Mouse (Mus musculus) cerebellum, adult 11 months (tissue): ENCODE data around the gene 1700025F22Rik.
A peak's percentile ranks its signal among the peaks of the same experiment; 100 is the strongest.
"Not testable (repeated sequence)": the region's sequence is repeated elsewhere in the genome, so short reads cannot be mapped to it uniquely, and the experiment has no call there.

Experiments
- DNase-seq: peaks from one replicate; pipeline ENCODE4 v3.0.0; 2022

1700025F22Rik gene

DNA sequence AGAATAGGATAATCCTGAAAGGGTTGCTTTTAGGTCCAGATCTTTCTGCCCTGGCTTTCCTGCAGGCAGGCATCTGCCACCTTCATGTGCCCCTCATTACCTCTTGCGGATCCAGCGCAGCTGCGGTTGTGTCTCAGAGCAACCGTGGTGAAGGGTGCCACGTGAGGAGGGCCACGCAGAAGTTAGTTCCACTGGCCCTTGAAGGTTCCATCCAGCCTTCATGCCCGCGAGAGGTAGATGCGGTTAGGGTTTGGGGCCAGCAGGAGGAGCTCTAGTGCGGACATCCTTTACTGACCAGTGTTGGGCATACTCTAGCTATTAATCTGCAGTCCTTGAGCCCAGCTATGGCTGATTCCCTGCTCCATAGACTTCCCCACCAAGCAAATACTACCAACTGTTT is at the start of gene 1700025F22Rik:
TSS of gene 1700025F22Rik (minus strand) at position 149 of the 400 bp plus-strand sequence.
- DNase-seq: no peak

DNA sequence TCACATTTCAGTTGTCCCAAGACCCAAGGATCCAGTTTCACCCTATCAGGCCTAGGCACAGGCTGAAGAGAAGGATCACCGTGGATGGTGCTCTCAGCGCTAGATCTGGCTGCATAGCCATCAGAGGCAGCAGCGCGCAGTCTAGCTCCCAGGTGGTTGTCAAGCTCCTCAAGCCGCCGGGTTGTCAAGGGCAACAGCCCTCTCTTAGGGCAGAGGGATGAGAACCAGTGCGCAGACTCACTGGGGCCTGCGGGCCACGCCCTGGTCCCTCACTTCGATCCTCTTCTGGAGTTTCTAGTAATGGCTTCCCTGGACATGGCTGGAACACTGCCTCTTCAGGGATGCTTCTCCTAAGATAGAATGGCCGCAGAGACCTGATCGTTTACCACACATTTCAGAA is 31.4 kb upstream of the 1700025F22Rik start, which contains the start of gene Ms4a13:
TSS of gene Ms4a13 (minus strand) at position 192 of the 400 bp plus-strand sequence.
- DNase-seq: no peak

DNA sequence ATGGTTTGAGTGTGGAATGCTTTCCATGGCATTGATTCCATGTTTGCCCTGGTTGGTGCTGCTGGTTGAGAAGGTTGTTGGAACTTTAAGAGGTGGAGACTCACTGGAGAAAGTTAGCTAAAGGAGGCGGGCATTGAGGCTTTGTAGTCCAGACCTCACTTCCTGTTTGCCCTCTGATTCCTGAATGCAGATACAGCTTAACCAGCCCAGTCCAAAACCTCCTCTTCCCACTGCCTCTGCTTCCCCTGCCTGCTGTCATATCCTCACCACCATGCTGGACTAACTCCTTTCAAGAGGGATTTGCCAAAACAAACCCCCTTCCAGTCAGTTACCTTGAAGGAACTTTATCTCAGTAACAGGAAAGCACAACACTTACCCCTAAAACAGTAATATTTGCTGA is 27.4 kb upstream of the 1700025F22Rik start:
- DNase-seq: no peak

DNA sequence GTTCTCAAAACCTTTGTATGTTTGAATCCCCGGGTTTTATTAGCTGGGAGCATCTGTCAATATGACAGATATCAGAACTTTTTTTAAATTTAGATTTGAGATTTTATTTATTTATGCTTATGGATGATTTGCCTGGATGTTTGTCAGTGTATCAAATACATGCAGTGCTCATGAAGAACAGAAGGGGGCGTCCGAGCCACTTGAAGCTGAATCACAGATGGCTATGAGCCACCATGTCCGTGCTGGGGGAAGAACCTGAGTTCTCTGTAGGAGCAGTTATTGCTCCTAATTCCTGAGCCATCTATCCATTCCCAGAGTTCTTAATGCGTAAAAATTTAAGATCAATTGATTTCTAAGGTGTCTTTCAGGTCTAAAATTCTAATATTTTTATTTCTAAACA is 19.0 kb upstream of the 1700025F22Rik start:
- DNase-seq: no peak

DNA sequence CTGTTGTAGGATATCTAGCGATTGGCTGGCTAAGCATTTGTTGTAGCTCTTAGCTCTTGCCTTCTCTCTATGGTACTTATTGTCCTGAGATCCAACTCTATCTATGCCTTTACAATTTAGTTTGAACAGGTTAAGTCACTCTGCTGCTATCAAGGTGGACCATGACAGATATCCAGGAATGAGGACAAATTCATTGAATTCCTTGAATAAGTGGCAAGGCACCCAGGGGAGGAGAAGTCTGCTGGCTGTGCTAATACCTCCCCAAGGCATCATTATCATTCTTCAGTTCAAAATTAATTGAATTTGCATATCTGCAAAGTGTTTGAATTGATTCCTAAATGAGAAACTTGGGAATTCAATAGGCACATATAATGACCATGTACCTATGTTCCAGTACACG is 12.3 kb upstream of the 1700025F22Rik start:
- no peak for DNase-seq

DNA sequence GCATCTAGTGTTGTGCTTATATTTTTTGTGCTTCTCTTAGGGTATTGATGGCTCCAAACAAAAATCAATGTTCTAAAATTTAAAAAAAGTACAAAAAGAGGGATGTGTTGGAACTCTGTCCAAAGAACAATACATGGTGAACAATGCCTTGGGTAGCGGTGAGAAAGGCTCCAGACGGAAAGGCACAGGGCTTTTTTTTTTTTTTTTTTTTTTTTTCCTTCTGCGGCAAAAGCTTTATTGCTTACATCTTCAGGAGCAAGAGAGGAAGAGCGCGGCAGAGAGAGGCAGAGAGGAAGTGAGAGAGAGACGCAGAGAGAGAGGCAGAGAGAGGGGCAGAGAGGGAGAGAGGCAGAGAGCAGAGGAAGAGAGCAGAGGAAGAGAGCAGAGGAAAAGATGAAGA is 7.2 kb downstream of the 1700025F22Rik start:
- not testable (repeated sequence) for DNase-seq

DNA sequence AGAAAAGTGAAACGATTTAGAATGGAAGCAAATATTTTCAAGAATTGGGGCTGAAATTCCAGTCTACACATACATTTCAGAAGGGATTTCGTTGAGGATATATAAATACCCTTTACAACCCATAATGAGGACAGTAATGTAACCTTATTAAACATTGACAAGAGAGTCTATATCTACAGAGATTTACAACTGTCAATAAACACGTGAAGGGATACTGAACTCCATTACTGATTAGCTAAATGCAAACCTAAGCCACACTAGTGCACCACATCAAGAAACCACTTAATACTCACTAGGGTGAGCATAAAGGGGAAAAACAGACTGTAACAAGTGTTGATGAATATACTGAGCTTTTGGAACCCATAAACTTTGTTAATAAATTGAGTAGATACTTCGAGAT is 29.8 kb downstream of the 1700025F22Rik start:
- DNase-seq: no peak

DNA sequence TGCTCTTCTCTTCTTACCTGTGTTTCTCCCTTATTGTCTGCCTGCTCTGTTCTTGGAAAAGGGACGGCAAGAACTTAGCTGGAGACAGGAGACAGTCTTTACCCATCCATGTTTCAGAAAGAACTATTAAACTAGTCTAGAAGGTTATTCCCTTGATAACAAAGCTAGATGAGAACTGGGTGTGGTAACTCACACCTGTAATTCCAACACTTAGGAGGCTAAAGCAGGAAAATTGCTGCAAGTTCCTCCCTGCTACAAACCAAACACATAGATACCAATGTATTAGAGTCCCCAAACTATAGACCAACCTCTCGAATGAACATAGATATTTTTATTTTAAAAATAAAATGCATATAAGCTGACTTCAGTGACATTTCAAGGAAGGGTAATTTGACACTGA is 30.3 kb downstream of the 1700025F22Rik start:
- DNase-seq: no peak

DNA sequence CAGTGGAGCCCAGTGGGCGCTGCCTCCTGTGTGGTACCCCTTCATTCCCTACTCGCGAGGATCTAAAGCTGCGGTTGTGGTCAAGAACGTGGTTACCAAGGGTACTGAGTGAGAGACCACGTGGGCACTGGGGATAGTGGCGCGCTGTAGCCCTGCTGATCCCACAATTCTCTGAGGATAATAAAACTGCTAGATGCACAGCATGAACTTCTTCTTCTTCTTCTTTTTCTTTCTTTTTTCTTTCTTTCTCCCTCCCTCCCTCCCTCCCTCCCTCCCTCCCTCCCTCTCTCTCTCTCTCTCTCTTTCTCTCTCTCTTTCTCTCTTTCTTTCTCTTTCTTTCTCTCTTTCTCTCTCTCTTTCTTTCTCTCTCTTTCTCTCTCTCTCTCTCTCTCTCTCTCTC is 34.3 kb downstream of the 1700025F22Rik start, which contains the start of gene 1700017D01Rik:
TSS of gene 1700017D01Rik (minus strand) at position 101 of the 400 bp plus-strand sequence.
- not testable (repeated sequence) for DNase-seq

DNA sequence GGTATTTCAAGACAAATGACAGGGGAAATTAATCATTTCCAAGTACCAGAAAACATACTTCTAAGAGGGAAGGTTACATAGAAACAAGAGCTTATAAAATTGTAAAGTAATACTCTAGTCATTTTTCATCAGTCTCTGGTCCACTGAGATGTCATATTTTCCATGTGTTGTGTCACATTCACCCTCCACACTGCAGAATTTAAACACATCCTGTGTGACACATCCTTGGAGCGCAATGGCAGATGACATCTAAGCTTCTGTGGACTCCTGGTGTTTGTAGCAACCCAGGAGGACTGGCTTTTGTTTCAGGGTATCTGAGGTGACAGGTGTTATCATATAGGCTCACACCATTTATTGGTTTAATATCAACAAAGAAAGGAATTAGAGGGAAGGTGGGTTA is 35.4 kb downstream of the 1700025F22Rik start:
- DNase-seq: no peak

DNA sequence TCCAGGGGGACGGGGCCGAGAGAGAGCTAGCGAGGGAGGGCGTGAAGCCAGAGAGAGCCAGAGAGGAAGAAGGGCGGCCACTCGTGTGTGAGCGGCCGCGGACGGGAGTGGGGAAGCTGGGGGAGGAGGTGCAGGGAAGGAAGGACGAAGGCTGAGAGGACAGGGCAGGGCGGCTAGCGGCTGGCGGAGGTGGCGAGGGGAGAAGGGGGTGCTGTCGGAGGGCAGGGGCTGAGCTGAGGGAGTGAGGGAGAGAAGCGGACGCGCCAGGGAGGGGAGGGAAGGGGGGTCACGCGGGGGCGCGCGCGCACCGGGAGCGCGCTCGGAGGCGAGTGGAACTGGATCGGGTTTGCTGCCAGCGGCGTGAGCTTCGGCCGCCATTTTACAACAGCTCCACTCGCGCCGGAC is 44.1 kb downstream of the 1700025F22Rik start:
- DNase-seq: peak; percentile 6

DNA sequence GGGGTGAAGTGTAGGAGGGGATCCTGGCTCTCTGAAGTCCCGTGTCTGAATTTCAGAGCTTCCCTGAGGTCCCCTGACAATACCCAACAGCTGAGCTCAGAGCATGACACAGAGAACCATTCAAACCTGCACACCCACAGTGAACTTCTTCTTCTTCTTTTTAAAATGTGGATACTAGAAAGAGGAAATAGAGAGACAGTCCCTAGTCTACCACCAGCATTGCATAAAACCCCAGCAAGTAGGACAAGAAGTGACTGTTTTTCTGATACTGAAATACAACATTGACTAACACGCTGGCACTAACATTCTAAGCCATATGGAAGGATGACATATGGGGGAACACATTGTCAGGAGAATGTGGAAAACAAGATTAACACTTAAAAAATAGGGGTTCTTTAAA is 45.8 kb downstream of the 1700025F22Rik start:
- DNase-seq: no peak

DNA sequence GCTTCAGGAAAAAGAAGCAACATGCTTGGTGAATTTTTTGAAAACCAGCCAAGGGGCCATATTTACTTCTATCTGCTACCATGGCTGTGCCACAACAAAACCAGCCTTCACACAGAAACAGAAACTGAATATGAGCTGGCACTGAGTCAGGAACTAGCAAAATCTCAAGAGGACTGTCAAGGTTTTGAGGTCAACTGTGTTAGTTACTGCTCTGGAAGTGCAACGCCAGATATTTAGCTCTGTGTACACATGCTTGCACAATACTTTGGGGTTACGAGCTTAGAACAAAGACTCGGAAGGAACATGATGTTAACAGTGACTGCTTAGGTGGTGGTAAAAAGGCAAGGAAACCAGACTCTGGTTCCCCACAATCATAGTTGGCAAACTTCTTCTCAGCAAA is 57.4 kb downstream of the 1700025F22Rik start:
- DNase-seq: no peak

DNA sequence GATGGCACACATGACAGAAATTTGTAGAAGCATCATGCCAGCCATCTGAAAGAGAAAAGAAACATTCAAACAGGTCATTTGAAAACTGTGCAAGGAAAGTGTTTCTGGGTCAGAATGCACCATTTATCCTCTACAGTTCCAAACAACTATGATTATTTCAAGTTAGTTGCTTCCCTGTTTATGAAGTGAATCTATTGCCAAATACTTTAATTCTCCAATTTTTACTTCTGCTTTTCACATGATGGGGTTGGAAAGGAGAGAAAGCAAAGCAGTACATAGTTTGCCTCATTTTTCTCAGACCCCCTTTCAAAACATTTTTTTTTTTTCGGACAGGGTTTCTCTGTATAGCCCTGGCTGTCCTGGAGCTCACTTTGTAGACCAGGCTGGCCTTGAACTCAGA is 63.2 kb downstream of the 1700025F22Rik start:
- DNase-seq: no peak

DNA sequence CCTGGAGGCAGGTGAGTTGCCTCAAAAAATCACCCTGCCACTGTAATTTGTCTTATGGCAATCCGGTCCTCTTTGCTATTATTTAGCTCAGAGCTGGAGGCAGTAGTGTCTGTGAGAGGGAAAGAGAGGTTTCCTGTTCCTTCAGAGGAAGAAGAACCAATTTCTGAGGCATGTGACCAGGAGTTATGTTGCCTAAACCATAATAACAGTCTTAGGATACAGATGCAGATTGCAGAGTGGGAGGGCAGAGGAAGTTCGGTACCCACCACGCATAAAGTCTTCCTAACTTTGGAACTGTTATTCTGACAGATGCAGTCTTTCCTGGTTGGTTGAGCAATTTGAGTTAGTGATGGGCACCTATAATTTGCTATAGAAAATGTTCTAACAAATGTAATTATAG is 66.7 kb downstream of the 1700025F22Rik start:
- no peak for DNase-seq

DNA sequence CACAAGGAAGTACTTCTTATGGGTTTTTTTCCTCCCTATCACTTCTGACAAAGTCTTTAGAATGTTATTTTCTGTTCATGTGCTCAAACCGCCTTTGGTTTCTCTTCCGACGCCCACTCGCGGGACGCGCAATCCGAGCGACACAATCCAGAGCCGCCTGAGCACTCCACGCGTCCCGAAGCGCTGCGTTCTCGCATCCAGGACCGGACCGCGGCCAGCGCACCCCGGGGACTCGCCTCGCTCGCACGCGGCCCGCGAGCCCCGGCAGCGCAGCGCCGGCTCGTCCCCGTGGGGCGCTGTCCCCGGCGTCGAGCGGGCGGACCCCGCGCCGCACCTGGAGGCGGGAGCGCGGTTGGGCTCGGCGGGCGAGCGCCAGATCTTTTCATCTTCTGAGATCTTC is 73.0 kb downstream of the 1700025F22Rik start:
- DNase-seq: not testable (repeated sequence)
